Mouse (Mus musculus): ENCODE results near the gene Mdm4.
A peak's percentile ranks its signal among the peaks of the same experiment; 100 is the strongest.
"Not testable (repeated sequence)": the region's sequence is repeated elsewhere in the genome, so short reads cannot be mapped to it uniquely, and the experiment has no call there.

Gene Mdm4

GRCm38 (mm10) chr1:133020137-133020894 lies 10.0 kb downstream of the Mdm4 start:
- DNase-seq (ENCODE audit: extremely low spot score), result no peak

GRCm38 (mm10) chr1:133019312-133019711 lies 11.0 kb downstream of the Mdm4 start:
- DNase-seq (ENCODE audit: extremely low spot score), result no peak

GRCm38 (mm10) chr1:133018580-133018979 lies 11.8 kb downstream of the Mdm4 start:
- DNase-seq (ENCODE audit: extremely low spot score), result no peak

DNA sequence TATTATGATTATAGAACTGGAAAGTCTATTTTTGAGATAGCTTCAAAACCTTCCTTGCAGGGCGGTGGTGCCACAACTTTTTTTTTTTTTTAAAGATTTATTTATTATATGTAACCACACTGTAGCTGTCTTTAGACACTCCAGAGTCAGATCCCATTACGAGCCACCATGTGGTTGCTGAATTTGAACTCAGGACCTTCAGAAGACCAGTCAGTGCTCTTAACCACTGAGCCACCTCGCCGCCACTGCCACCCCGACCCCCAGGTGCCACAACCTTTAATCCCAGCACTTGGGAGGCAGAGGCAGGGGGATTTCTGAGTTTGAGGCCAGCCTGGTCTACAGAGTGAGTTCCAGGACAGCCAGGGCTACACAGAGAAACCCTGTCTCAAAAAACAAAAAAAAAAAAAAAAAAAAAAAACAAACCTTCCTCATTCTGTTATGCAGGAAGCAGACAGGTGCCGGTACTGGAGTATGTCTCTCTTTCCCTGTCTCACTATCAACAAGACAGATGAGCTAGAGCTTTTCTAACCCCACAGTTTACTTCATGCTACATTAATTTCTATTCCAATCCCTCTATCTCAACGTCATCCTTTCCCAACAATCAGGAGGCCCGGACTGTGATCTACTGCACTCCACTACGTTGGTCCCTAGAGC lies 13.5 kb downstream of the Mdm4 start:
- DNase-seq (ENCODE audit: extremely low spot score), result no peak

- no peak for DNase-seq (ENCODE audit: extremely low spot score)
Observed at GRCm38 (mm10) chr1:133014196-133014595, 16.2 kb downstream of the Mdm4 start.

- no peak for DNase-seq (ENCODE audit: extremely low spot score)
Observed at GRCm38 (mm10) chr1:133013331-133013730, 17.0 kb downstream of the Mdm4 start.

DNA sequence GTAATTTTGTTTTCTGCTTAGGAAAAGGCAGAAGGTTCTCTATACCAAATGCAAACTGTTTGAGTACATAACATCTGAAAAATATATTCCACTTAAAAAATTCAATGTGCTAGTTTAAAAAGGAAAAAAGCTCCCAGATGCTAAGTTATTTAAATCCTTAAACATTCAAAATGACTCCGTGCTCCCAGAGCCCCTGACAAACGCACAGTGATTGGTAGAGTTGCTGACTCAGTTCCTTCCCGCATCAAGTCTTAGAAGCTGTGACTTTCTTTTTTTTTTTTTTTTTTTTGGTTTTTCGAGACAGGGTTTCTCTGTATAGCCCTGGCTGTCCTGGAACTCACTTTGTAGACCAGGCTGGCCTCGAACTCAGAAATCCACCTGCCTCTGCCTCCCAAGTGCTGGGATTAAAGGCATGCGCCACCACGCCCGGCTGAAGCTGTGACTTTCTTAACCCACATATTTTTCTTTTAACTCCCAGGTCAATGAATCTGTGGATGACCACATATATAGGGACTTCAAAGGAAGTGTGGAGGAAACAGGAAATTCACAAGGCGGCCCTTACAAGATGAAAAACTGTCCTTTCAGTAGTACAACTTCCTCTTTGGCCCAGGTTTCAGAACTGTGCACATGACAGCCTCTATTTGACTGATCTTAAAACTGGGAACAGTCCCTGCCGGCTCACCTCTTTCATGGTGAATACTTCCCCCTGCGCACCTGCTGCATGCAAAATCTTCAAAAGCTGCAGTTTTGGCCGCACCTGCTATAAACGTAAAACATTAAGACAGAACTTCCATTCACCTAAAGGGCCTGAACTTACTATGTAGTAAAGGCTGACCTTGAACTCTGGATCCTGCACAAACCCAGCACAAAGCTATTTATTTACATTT lies 18.2 kb downstream of the Mdm4 start:
- no peak for DNase-seq (ENCODE audit: extremely low spot score)

DNA sequence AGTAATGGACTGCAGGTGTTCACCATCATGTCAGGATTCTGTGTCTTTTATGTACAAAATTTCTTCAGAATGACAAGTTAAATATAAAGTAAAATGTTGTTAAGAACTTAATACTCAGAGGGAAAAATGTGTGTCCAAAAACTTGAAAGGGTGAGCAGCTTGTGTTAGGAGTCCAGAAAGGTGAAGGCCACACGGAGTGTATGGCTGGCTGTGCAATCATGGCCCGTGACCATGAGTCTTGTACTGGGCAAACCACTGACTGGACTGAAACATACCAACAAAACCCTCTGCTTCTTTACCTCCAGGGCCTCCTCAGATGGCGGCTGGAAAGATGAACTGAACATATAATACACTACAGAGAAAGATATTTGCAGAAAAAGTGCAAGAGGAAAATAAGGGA lies 23.8 kb downstream of the Mdm4 start:
- no peak for DNase-seq (ENCODE audit: extremely low spot score)

DNA sequence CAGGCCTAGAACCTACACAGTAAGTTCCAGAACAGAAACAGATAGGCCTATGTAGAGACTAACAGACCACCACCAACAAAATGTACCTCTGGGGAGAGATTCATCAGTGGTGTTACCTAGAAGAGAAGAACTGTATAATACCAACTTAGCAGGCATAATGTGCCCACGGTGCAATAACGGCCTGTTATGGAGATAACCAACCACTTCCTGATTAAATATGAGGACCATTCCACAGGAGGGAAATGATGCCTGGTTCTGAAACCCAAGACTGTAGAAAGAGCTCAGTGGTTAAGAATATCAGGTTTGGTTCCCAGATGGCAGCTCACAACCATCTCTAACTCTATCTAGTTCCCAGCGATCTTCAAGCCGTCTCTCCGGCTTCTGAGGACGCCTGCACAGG lies 30.0 kb downstream of the Mdm4 start:
- DNase-seq (ENCODE audit: extremely low spot score), result no peak

- no peak for DNase-seq (ENCODE audit: extremely low spot score)
Observed at GRCm38 (mm10) chr1:132991580-132991979, 38.8 kb downstream of the Mdm4 start.

DNA sequence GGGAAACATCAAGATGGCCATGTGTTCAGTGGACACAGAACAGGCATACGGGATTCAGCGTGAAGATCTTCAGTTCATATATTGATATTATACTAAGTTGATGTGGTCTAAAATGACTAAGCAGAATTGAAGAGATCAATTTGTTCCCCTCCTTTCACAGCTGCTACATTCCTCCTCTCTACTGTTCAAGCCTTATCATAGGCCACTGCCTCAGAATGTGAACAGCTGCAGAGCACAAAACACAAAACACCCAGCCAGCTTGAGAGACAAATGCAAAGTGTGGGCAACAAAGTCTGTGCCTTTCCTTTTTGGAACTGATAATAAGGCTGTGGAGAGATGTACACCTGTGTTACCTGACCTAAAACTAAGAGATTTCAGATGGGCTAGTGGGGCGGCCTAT lies 39.6 kb downstream of the Mdm4 start:
- no peak for DNase-seq (ENCODE audit: extremely low spot score)

DNA sequence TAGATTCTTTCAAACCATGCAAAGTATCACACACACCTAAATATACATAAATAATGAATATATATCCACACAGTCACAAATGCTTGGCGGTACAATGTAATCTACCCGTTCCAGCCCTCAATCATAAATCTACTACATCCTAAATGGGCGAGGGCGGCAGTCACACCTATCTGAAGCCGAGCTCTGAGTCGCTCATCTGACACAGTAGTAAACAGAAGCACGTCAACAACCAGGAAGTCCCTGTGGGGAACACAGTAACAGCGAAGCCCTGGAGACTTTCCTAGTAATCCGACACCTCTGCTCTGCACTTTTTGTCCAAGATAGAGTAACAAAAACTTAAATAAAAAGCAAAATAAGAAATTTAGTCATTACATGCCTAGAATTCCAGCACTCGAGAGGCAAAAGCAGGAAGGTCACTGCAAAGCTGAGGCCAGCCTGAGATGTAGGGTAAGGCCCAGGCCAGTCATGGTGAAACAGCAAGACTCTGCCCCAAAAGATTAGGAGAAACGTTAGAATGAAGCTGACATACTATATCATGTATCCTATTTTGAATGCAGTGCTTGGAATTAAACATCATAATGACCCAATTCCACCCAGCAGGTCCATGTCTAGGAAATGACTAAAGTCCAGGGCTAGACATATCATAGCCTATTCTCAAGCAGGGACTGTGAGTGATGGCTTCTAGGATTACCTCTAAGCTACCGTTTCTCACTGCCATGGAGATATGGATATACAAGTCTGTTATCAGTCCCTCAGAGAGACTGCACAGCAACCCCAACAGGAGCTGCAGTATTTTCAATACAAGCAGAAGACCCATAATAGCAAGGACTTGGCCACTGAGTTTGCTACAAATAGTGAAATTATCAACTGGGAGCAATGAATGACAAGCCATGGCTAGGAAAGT lies 41.6 kb downstream of the Mdm4 start:
- not testable (repeated sequence) for DNase-seq (ENCODE audit: extremely low spot score)

- peak; percentile 61 for DNase-seq (ENCODE audit: extremely low spot score)
Observed at GRCm38 (mm10) chr1:132982728-132983127, 47.6 kb downstream of the Mdm4 start.

GRCm38 (mm10) chr1:132981232-132981631 lies 49.1 kb downstream of the Mdm4 start:
- DNase-seq (ENCODE audit: extremely low spot score), result no peak

- DNase-seq (ENCODE audit: extremely low spot score), result no peak
Observed at GRCm38 (mm10) chr1:132977402-132977801, 53.0 kb downstream of the Mdm4 start.

DNA sequence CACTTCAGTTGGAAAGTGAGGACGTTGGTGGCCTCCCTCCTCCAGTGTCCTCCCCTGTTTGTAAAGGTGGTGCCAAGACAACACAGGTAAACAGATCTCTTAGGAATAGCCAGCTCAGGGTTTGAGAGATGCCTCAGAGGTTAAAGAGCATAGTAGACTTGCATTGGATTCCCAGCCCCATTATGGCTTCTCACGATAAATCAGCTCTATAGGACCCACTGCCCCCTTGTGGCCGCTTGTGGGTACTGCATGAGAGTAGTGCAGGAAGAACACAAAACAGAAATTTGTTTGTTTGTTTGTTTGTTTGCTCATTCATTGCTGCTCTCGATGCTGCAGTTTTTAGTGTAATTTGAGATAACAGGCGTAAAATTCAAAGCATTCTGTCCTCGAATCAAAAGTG lies 61.7 kb downstream of the Mdm4 start:
- DNase-seq (ENCODE audit: extremely low spot score), result peak; percentile 61

GRCm38 (mm10) chr1:132964691-132965090 lies 65.7 kb downstream of the Mdm4 start:
- DNase-seq (ENCODE audit: extremely low spot score), result no peak

GRCm38 (mm10) chr1:132964106-132964505 lies 66.3 kb downstream of the Mdm4 start:
- DNase-seq (ENCODE audit: extremely low spot score), result no peak

GRCm38 (mm10) chr1:132961751-132962150 lies 68.6 kb downstream of the Mdm4 start:
- DNase-seq (ENCODE audit: extremely low spot score), result no peak

DNA sequence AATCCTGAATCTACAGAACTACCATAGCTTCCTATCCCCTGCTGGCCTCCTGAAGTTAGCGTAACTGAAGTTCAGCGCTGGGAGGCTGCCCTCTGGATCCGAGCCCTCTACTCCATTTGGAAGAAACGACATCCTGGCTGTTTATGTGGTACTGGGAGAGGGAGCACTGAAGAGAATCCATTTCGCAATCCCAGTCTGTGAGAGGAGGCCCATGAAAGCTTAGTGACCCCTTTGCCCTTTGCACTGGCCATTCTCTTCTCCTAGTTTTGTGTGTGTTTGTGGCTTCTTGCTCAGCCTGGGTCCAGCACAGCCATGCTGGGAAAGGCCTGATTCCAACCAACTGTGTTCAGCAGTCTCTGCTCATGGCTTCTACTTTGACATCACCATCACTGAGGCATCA lies 73.6 kb downstream of the Mdm4 start:
- DNase-seq (ENCODE audit: extremely low spot score), result no peak

GRCm38 (mm10) chr1:132947811-132948210 lies 82.5 kb downstream of the Mdm4 start:
- no peak for DNase-seq (ENCODE audit: extremely low spot score)
